Mouse (Mus musculus) olfactory bulb, adult 2 months (tissue): ENCODE measurements around the gene Cacna1c. TPM values are rescaled to one million over a fixed set of nuclear protein-coding genes. Genes with fewer than 3 reads are reported as not detected.

ENCODE experiments used
- H3K27ac ChIP-seq: fragments of 200-500 bp; 2 replicates; pipeline ENCODE4 v1.5.1; 2012; ENCODE audit warnings: low read depth, low read length; ENCODE audit not compliant: insufficient read depth
- H3K4me1 ChIP-seq: fragments of 200-500 bp; 2 replicates; pipeline ENCODE4 v1.6.1; 2012; ENCODE audit warnings: low read length; ENCODE audit not compliant: control insufficient read depth, insufficient read depth
- H3K4me3 ChIP-seq: fragments of 200-500 bp; 2 replicates; pipeline ENCODE4 v1.5.1; 2012; ENCODE audit warnings: mild to moderate bottlenecking, low read depth, low read length, moderate library complexity; ENCODE audit not compliant: insufficient read depth
- CTCF ChIP-seq: fragments of 200-500 bp; IDR thresholded peaks from 2 replicates; pipeline ENCODE4 v1.5.1; 2012; ENCODE audit warnings: low read depth, mild to moderate bottlenecking, low read length, moderate library complexity; ENCODE audit not compliant: insufficient read depth
- POLR2A ChIP-seq: fragments of 200-500 bp; IDR thresholded peaks from 2 replicates; pipeline ENCODE4 v1.6.1; 2012; ENCODE audit warnings: mild to moderate bottlenecking, low read depth, low read length, moderate library complexity; ENCODE audit not compliant: insufficient read depth
- WGBS: fragments of 180-500 bp; shearing (Covaris S2); methylation state at CpG from one replicate; pipeline ENCODE4 v1.1.7; 2018; 5-methylcytosine and 5-hydroxymethylcytosine counted together
- polyA plus RNA-seq: library from polyadenylated mRNA; stranded (reverse); fragments of >200 nt; gene quantifications from 2 replicates; pipeline ENCODE4 v1.2.4, GENCODE M21; 2012; ENCODE audit warnings: low replicate concordance; ENCODE audit not compliant: missing spikeins, insufficient read depth, insufficient read length

The Cacna1c gene
- polyA plus RNA-seq, 1 experiment: 35.8 TPM

DNA sequence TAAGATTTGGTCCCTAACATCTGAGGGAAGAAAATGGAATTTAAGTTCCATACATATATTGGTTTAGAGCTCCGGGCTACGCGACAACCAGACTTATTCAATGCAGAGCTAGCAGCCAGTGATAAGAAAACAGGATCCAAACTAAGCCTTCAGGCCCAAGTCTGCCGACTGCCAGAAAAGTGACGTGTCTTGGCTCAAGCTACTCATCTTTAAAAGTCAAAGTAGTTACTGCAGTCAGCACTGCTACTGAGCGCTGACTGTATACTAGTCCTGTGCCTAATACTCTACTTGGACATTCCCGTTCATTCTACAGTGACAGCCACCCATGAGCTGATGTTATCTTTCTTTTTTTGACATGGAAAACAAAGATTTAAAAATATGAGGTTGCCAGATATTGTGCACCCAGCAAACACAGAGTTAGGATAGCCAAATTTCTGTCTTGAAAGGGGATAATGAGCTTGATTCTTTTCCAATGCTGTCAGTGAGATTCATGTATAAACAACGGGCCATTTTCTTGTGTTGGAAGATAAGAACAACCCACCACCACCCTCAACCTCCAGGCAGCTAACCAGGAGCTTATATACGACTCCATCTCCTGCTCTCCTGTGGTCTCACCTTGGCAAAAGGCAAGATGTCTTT, 456.1 kb downstream of the Cacna1c start:
- no peak for TF ChIP-seq POLR2A
- no peak for TF ChIP-seq CTCF
- H3K4me3 ChIP-seq: no peak overlapping the region
- peak overlapping the region; percentile 35 for H3K27ac ChIP-seq
- 50% methylated on average over 9 of the region's 9 CpGs for WGBS
- peaks cover 19% of the 10 kb centered on the region for H3K4me1 ChIP-seq

DNA sequence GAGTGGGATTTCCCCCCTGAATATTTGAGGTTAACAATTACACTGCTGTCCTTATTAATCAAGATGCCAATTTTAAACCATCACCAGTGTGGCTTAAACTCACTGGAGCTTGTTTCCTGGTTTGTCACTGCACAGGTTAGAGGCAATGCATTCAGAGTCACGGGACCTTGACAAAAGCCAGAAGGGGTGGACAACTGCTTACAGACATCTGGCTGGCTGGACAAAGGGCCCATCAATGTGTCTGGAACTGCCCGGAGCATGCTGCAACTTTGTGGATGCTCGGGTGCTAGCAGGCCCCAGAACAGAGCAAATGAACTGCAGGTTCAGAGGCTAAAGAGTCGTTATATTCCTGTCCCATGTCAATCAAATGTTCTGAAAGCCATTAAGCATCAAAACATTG, 456.9 kb downstream of the Cacna1c start:
- 63% methylated on average over 4 of the region's 4 CpGs for WGBS
- Histone ChIP-seq H3K27ac (peak overlapping the region; percentile 20; the same call in 1 of the 2 replicates), H3K4me3 (no peak overlapping the region), H3K4me1 (peaks cover 19% of the 10 kb centered on the region)
- TF ChIP-seq POLR2A (no peak), CTCF (no peak)

DNA sequence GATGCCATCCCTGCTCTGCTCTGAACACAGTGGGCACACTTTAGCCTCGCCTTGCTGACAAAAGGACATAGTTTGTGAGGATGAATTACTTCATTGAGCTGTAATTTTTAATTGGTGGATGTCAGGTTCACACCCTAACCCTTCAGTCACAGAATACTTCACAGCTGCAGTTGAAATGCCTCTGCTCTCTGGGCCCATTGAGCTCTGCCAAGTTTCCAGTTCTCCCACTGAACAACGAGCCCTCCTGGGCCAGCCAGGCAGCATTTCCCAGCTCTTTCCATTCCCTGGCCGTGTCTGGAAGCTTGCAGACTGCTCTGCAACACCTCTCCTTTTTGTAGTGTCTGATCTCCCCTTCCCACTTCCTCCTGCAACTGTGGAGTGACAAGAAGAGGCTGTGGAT, 457.6 kb downstream of the Cacna1c start:
- 31% methylated on average over 3 of the region's 3 CpGs for WGBS
- H3K27ac ChIP-seq: 0 out of 2 replicates have a peak overlapping the region, but pooled peaks have one; percentile 18
- peaks cover 19% of the 10 kb centered on the region for H3K4me1 ChIP-seq
- H3K4me3 ChIP-seq: no peak overlapping the region
- TF ChIP-seq CTCF (no peak), POLR2A (no peak)

DNA sequence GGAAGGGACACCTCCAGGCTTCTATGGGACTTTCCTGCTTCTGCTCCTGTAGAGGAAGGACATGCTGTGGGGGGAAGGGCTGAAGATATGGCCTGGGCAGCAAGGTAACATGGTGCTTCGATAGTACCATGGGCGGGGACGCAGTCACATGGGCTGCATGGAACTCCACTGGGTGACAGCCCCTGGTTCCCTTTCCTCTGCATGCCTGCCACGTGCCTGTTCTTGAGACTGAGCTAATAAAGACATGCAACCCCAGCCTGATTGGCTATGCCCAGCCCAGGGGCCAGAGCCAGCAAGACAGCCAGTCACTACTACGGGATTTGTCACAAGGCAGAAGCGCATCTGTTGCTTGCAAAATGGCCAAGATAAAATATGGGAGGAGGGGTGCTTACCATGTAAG, 459.1 kb downstream of the Cacna1c start:
- H3K4me3 ChIP-seq: no peak overlapping the region
- H3K4me1 ChIP-seq: peaks cover 19% of the 10 kb centered on the region
- 85% methylated on average over 6 of the region's 6 CpGs for WGBS
- no peak overlapping the region for H3K27ac ChIP-seq
- TF ChIP-seq POLR2A (no peak), CTCF (no peak)

DNA sequence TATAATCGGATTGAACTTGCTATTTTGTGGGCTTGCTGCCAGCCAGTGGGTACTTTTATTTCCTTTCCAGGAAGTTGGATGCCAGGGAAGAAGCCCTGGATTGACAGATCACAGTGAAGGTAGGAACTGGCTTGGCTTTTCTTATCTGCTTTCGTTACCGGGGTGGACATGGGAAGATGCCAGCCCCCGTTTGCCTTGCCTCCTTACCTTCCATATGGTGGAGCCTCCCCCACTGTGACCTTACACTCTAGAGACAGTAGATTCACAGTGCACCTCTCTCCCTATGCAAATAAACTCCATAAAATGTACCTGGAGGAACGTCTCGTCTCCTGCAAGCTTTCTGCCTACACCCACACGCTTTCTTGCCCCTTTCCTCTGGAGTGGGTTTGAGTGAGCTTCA, 459.7 kb downstream of the Cacna1c start:
- Histone ChIP-seq H3K4me3 (no peak overlapping the region), H3K27ac (no peak overlapping the region), H3K4me1 (peaks cover 18% of the 10 kb centered on the region)
- WGBS: 74% methylated on average over 7 of the region's 7 CpGs
- TF ChIP-seq CTCF: no peak
- no peak for TF ChIP-seq POLR2A

DNA sequence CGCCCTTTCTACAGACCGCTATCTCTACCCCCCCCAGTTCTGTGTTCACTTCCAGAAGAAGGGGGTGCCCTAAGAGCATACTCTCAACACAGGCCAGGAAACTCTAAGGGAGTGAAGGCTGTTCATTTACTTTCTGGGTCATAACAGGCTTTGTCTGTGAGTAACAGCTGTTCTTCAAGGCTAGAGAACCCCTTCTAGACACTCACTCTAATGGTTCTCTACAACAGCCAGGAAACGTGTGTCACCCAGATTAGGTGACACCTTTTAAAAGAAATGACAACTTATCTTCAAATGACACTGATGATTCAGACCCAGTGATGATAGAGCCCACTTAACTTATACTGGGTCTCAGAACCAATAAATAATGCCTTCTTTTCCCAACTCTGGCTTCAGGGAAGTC, 461.1 kb downstream of the Cacna1c start:
- TF ChIP-seq POLR2A (no peak), CTCF (no peak)
- H3K27ac ChIP-seq: no peak overlapping the region
- H3K4me3 ChIP-seq: no peak overlapping the region
- peaks cover 12% of the 10 kb centered on the region for H3K4me1 ChIP-seq
- WGBS: 93% methylated on average over 3 of the region's 3 CpGs

DNA sequence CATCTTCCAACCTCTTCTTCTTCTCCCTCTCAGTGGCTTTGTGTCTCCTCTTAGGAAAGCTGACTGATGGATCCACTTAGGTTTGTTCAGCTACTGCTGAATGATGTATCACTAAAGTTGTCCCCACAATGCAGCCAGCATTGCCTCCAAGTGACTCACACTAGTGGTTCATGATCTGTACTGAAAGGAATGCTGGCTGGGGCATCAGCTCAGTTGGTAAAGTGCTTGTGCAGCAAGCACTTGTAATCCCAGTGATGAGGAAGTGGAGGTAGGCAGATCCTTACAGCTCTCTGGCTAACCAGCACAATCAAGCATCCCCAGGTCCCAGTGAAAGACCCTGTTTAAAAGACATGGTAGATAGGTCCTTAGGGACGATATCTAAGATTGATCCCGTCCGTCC, 464.3 kb downstream of the Cacna1c start:
- WGBS: 99% methylated on average over 3 of the region's 3 CpGs
- Histone ChIP-seq H3K4me3 (no peak overlapping the region), H3K4me1 (peaks cover under 1% of the 10 kb centered on the region), H3K27ac (no peak overlapping the region)
- TF ChIP-seq CTCF: no peak
- no peak for TF ChIP-seq POLR2A

DNA sequence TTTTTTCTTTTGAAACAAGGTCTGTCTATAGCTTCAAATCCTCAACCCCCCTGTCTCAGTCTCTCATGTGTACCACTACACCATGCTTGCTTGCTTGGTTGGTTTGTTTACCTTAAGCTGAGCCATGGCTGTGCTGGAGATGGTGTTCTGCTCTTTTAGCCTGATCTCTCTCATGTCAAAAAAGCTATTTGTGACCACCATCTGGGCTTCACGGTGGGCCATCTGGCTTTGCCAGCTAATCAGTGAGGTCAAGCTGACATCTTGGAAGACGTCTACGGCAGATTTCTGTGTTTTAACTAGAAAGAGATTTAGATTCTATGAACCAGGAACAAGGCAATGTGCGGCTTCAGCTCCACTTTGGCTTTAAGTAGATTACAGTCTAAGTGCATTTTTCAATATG, 471.3 kb downstream of the Cacna1c start:
- Histone ChIP-seq H3K27ac (no peak overlapping the region), H3K4me1 (peaks cover 9% of the 10 kb centered on the region), H3K4me3 (no peak overlapping the region)
- TF ChIP-seq POLR2A (no peak), CTCF (no peak)
- 60% methylated on average over 4 of the region's 4 CpGs for WGBS

DNA sequence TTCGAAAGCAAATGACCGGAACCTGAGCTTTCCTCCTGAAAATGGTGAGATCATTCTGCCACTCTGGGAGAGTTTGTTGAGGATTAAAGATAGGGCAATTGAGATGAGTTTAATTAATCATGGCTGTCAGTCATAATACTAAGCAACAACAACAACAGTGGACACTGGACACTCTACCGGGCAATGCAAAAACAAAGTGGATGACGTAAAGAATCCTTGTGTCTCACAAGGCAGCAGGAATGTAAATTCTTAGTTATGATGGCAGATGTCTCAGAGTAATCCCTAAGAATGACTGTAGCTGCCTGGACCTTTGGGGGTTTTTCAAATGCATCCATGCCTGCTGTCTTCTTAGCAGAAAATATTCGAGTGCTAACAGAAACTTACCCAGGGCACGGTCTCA, 471.8 kb downstream of the Cacna1c start:
- Histone ChIP-seq H3K4me3 (no peak overlapping the region), H3K27ac (no peak overlapping the region), H3K4me1 (peaks cover 9% of the 10 kb centered on the region)
- TF ChIP-seq CTCF: no peak
- no peak for TF ChIP-seq POLR2A
- WGBS: 81% methylated on average over 6 of the region's 6 CpGs
